Mouse (Mus musculus): Measurements from ENCODE around the gene Krt83. TPM values are rescaled to one million over a fixed set of nuclear protein-coding genes. Genes with fewer than 3 reads are reported as not detected.
"Not testable (repeated sequence)": the region's sequence is repeated elsewhere in the genome, so short reads cannot be mapped to it uniquely, and the experiment has no call there.

Krt83 gene
- not detected in 2 replicates for polyA plus RNA-seq (2015; fragmentation: Nextera tagmentation; extraction: Ambion mirVana)

DNA sequence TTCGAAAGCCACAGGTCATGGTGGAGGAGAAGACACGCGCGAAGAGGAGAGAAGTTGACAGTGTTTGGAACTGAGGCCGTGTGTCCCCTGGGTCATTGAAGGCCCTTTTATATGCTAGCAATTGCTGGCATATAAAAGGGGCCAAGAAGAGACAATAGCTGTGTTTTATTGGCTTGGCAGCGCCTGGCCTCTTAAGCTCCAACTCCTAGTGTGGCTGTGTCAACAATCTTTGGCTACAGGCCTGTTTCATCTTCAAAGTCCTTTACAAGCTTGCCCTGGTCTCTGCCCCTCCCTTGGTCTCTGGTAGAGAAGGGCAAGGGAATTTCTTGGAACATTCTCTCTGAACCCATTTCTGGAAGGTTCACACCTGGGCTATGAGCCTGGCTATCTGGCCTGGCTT lies at the start of gene Krt83:
Gene Krt83 (minus strand): TSS at position 82 of the 400 bp plus-strand sequence.
- H3K4me2 ChIP-seq, result no peak within 1 kb of the TSS
- H3K4me3 ChIP-seq, result no peak within 1 kb of the TSS
- H3K36me3 ChIP-seq, result no peaks in the 10 kb centered on the region
- H3K4me1 ChIP-seq, result no peaks in the 10 kb centered on the region
- no peaks in the 10 kb centered on the region for H3K27me3 ChIP-seq
- no peaks in the 10 kb centered on the region for H3K9me3 ChIP-seq
- ATAC-seq (ENCODE audit: insufficient number of reproducible peaks, insufficient read depth, low FRiP score, low TSS enrichment, low read depth), result no peak
- H3K9ac ChIP-seq, result no peak within 1 kb of the TSS; the same call in 1 of the 2 replicates
- 88% methylated on average over 6 of the region's 6 CpGs for WGBS
- H3K27ac ChIP-seq, result no peak within 1 kb of the TSS

DNA sequence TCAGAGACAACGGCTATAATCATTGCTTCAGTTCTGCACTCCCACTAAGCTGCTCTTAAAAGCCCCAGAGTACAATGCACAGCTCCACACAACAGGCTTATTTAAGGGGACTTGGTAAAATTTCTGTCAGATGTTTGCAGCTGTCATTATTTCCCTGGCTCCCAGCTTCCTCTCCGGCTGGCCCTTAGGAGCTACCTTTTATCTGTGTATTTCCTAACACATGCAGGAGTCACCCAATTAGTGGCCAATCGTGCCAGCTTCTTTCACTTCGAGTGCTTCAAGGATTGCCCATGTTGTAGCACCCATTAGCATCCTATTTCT lies 47.2 kb upstream of the Krt83 start:
- Histone ChIP-seq H3K9me3 (no peaks in the 10 kb centered on the region), H3K4me3 (no peak overlapping the region), H3K9ac (no peak overlapping the region), H3K27ac (no peak overlapping the region), H3K4me1 (peaks cover 17% of the 10 kb centered on the region), H3K27me3 (no peaks in the 10 kb centered on the region), H3K36me3 (no peaks in the 10 kb centered on the region), H3K4me2 (no peak overlapping the region)
- 47% methylated on average over 4 of the region's 4 CpGs for WGBS
- ATAC-seq (ENCODE audit: insufficient number of reproducible peaks, insufficient read depth, low FRiP score, low TSS enrichment, low read depth), result no peak

DNA sequence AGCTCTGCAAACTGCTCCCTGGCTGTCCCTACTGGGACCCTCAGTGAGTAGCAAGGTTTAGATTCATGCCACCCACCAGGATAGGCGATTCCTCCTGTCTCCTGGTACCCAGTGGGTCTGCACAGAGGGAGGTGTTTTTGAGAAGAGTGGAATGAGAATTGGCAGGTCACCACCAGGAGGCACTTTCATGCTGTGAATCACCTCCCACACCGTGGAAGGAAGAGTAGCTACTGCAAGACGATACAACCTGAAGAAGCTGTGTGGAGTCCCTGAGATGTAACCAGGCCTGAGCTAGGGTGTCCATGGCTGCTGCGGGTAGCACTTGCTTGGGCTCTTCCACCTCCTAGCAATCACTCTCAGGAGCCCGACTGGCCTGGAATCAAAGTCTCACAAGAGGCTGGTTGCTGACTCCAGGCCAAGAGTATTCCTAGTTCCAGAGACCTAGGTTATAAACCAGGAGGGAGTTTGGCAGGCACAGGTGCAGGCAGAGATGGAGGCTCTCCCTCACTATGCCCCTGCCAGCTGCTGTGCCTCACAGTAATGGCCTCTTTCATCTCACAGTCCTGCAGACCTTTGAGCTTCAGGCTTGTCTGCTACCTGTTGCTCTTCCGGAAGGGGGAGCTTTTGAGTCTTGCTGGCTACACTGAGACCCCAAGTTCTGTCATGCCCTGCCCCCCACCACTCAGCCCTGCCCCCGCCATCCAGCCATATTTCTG lies 46.7 kb upstream of the Krt83 start:
- 37% methylated on average over 7 of the region's 7 CpGs for WGBS
- Histone ChIP-seq H3K9ac (no peak overlapping the region), H3K4me1 (peaks cover 17% of the 10 kb centered on the region), H3K27me3 (no peaks in the 10 kb centered on the region), H3K27ac (no peak overlapping the region), H3K36me3 (no peaks in the 10 kb centered on the region), H3K4me2 (no peak overlapping the region), H3K4me3 (no peak overlapping the region), H3K9me3 (no peaks in the 10 kb centered on the region)
- ATAC-seq (ENCODE audit: insufficient number of reproducible peaks, insufficient read depth, low FRiP score, low TSS enrichment, low read depth), result no peak

DNA sequence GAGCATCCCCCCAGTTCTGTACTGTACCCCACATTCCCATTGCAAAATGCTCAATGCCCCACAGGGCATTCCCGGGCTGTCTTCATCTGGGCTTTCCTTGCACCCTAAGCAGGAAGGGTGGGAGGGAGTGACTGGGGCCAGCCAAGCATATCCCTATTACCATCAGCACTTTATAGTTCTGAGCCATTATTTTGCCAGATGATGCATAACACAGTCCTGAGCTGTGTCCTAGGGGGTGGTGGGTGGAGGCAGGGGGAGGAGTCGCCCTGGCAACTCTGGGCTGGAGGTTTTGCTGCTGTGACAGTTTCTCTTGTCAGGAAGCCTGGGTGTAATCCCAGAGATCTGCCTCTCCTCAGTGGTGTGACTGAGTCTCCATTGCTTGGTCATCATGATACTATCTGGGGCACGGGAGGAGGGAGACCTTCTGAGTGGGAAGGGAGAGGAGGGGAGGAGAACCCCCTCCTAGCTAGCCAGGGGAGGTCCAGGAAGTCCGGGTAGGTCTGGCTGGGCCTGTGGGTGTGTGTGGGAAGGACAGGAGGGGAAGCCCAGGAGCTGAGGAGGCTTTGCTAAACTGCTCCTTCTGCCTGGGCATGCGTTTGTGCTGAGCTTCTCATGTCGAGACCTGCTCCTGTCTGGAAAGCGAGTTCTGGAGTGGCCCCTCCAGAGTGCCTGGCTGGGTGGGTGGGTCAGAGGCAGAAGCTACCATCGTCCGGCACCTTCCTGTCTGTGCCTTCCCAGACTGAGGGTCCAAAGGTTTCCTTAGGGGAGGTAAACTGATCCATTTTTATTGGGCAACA lies 44.9 kb upstream of the Krt83 start:
- H3K9me3 ChIP-seq, result no peaks in the 10 kb centered on the region
- H3K4me1 ChIP-seq, result peaks cover 8% of the 10 kb centered on the region
- ATAC-seq (ENCODE audit: insufficient number of reproducible peaks, insufficient read depth, low FRiP score, low TSS enrichment, low read depth), result peak; percentile 35; the same call in 1 of the 2 replicates
- H3K4me2 ChIP-seq, result no peak overlapping the region
- no peak overlapping the region for H3K4me3 ChIP-seq
- H3K27me3 ChIP-seq, result no peaks in the 10 kb centered on the region
- peak overlapping the region; percentile 62; the same call in 1 of the 2 replicates for H3K27ac ChIP-seq
- H3K9ac ChIP-seq, result no peak overlapping the region
- 47% methylated on average over 9 of the region's 9 CpGs for WGBS
- H3K36me3 ChIP-seq, result no peaks in the 10 kb centered on the region

DNA sequence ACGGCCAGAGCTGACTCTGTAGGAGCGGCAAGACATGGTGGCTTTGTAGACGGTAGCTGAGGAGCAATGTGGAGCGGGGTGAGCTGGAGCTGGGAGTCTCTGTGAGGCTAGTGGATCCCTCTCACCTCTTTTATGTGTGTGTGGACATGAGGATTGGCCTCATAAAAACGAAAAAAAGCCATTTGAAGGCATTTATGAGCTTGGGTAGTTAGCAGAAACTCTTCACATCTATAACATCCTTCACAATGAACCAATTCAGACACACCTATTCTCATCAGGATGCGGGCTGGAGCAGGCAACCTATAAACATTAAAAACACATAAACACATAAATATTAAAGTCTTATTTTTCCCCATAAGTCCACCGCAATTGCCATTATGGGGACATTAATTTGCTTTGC lies 41.4 kb upstream of the Krt83 start, which contains the start of gene Krt84:
Gene Krt84 (minus strand): TSS at position 101 of the 400 bp plus-strand sequence.
- H3K27me3 ChIP-seq, result no peaks in the 10 kb centered on the region
- H3K9me3 ChIP-seq, result no peaks in the 10 kb centered on the region
- H3K9ac ChIP-seq, result no peak within 1 kb of the TSS
- ATAC-seq (ENCODE audit: insufficient number of reproducible peaks, insufficient read depth, low FRiP score, low TSS enrichment, low read depth), result no peak
- H3K4me2 ChIP-seq, result no peak within 1 kb of the TSS
- peaks cover 7% of the 10 kb centered on the region for H3K4me1 ChIP-seq
- 83% methylated on average over 7 of the region's 7 CpGs for WGBS
- H3K36me3 ChIP-seq, result no peaks in the 10 kb centered on the region
- no peak within 1 kb of the TSS for H3K27ac ChIP-seq
- H3K4me3 ChIP-seq, result no peak within 1 kb of the TSS

DNA sequence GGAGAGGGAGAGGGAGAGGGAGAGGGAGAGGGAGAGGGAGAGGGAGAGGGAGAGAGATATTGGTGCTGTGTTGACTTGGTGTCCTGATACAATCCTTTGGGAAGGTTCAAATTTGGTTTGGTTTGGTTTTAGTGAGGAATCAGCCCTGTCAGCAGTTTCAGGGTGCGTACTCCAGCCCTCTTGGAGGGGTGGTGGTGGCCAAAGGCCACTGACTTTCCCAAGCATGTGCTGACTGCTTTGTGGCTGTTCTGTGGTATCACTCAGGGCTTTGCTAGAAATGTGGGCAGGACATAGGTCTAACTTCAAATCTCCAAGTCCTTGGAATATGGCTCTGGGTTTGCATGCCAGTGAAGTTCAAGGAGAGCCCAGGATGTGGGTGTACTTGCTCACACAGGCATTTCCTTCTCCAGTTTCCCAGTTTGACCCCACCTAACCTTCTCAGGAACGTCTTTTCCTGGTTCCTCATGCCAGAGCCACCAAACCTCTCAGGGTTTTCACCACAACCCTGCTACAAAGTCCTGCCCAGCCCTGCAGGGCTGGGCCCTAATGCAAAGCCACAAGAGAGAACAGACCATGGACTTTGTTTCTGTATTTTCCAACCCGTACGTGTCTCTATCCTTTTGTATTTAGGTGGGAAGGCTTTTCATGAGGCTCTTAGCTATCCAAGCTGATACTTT lies 31.4 kb upstream of the Krt83 start:
- H3K36me3 ChIP-seq, result no peaks in the 10 kb centered on the region
- H3K27ac ChIP-seq, result no peak overlapping the region
- H3K4me3 ChIP-seq, result no peak overlapping the region
- H3K4me2 ChIP-seq, result no peak overlapping the region
- 66% methylated on average over 4 of the region's 4 CpGs for WGBS
- no peaks in the 10 kb centered on the region for H3K4me1 ChIP-seq
- H3K27me3 ChIP-seq, result peaks cover 8% of the 10 kb centered on the region; the same call in 1 of the 2 replicates
- H3K9ac ChIP-seq, result no peak overlapping the region
- H3K9me3 ChIP-seq, result no peaks in the 10 kb centered on the region
- ATAC-seq (ENCODE audit: insufficient number of reproducible peaks, insufficient read depth, low FRiP score, low TSS enrichment, low read depth), result no peak

DNA sequence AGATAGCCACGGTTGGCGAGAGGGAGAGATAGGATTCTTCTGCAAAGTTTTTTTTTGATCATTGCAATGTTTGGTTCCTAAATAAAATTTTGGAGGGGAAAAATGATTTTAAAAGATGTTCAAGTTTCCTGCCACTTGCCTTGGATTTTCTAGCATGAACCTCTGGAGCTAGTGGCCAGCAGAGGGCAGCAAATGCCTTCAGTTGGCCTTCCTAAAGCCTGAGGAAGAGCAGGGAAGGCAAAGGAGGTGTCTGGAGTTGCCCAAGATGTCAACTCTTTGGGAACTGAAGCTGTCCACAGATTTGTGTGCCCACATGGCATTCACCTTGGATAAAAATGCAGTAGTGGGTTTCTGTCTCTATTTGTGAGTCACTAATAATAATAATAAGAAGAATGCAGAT lies 28.5 kb upstream of the Krt83 start:
- no peaks in the 10 kb centered on the region for H3K9me3 ChIP-seq
- peaks cover 8% of the 10 kb centered on the region; the same call in 1 of the 2 replicates for H3K27me3 ChIP-seq
- no peaks in the 10 kb centered on the region for H3K4me1 ChIP-seq
- H3K27ac ChIP-seq, result no peak overlapping the region
- WGBS, result 16% methylated on average over 2 of the region's 2 CpGs
- no peak overlapping the region for H3K4me2 ChIP-seq
- no peak overlapping the region for H3K9ac ChIP-seq
- ATAC-seq (ENCODE audit: insufficient number of reproducible peaks, insufficient read depth, low FRiP score, low TSS enrichment, low read depth), result no peak
- H3K36me3 ChIP-seq, result no peaks in the 10 kb centered on the region
- H3K4me3 ChIP-seq, result no peak overlapping the region

DNA sequence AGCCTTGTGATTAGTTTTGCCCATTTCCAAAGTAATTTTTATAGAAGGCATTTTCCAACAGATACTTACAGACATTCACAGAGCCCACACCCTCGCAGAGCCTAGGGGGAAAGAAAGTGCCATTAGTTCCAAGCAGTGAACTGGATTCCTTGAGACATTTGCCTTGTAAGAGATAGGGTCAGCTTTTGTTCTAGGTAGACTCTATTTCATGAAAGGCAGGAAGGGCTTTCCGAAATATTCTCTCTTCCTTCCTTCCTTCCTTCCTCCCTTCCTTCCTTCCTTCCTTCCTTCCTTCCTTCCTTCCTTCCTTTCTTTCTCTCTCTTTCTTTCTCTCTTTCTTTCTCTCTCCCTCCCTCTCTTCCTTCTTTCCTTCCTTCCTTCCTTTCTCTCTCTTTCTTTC lies 25.8 kb upstream of the Krt83 start, which contains the start of gene Gm49425:
Gene Gm49425 (minus strand): TSS at position 101 of the 400 bp plus-strand sequence.
- not testable (repeated sequence) for H3K9me3 ChIP-seq; H3K4me2 ChIP-seq; H3K27me3 ChIP-seq; H3K4me3 ChIP-seq; H3K9ac ChIP-seq; H3K4me1 ChIP-seq; H3K27ac ChIP-seq; ATAC-seq (ENCODE audit: insufficient number of reproducible peaks, insufficient read depth, low FRiP score, low TSS enrichment, low read depth); H3K36me3 ChIP-seq
- WGBS, result 72% methylated on average over 2 of the region's 2 CpGs

DNA sequence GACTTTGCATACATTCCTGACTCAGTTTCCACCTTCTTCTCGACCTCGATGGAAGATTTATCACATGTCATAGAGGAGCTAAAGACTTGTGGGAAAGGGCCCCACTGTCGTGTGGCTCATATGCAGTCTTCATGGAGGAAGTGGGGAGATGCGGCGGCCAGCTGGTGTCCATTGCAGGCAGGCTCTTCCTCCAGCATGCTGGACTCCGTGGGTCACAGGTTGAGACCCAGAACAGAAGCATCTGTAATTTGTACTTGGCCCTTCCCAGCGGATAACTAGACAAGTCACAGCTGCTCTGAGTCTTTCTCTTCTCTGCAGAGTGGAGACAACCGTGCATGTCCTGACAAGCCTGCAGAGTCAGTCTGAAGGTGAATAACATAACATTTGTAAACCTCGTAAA lies 16.9 kb upstream of the Krt83 start:
- no peak overlapping the region for H3K4me2 ChIP-seq
- H3K4me3 ChIP-seq, result no peak overlapping the region
- no peaks in the 10 kb centered on the region for H3K36me3 ChIP-seq
- H3K4me1 ChIP-seq, result peaks cover 9% of the 10 kb centered on the region
- H3K27me3 ChIP-seq, result peaks cover 6% of the 10 kb centered on the region; the same call in 1 of the 2 replicates
- 68% methylated on average over 9 of the region's 9 CpGs for WGBS
- H3K9ac ChIP-seq, result no peak overlapping the region
- H3K27ac ChIP-seq, result no peak overlapping the region
- H3K9me3 ChIP-seq, result no peaks in the 10 kb centered on the region
- no peak for ATAC-seq (ENCODE audit: insufficient number of reproducible peaks, insufficient read depth, low FRiP score, low TSS enrichment, low read depth)

DNA sequence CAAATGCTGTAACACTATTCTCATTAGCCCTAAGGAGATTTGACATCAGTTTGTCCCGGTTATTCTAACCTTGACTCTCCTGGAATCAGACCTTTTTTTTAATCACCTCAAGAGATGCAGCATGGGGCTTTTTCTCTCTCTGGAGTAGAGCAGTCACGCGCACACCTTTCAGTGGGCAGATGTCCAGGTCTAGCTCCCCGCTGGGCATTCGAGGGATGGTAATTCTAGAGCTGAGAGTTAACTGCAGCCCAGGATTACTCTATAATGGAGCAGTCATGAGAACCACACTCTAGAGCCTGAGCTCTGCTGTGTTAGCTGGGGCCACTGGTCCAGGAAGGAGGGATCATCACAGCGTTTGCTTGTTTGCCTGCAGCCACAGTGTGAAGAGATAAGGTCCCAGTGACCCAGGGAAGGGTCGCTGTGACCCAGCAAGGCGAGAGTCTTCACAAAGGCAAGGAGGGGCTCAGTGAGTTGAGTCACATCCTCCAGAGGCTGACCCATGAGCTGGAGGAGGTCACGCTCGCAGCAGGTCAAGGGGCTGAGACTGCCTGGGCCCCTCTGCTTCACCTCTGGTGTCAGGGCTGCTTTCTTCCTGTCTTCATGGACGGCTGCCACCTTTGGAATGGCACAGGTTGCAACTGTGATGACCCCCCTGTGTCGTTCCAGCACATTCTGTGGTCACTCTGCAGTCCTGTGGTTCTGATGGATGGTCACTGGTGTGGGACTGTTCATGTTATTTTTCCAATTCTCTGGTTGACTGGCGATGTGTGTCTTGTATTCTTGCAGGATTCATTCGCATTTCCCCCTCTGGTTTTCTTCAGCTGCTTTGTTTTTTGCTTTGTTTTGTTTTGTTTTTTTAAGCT lies 15.8 kb upstream of the Krt83 start:
- Histone ChIP-seq H3K4me1 (peaks cover 9% of the 10 kb centered on the region), H3K36me3 (no peaks in the 10 kb centered on the region), H3K9ac (0 out of 2 replicates have a peak overlapping the region, but pooled peaks have one; percentile 2), H3K27me3 (peaks cover 6% of the 10 kb centered on the region; the same call in 1 of the 2 replicates), H3K4me2 (no peak overlapping the region), H3K27ac (no peak overlapping the region), H3K4me3 (no peak overlapping the region), H3K9me3 (no peaks in the 10 kb centered on the region)
- 44% methylated on average over 14 of the region's 14 CpGs for WGBS
- no peak for ATAC-seq (ENCODE audit: insufficient number of reproducible peaks, insufficient read depth, low FRiP score, low TSS enrichment, low read depth)

DNA sequence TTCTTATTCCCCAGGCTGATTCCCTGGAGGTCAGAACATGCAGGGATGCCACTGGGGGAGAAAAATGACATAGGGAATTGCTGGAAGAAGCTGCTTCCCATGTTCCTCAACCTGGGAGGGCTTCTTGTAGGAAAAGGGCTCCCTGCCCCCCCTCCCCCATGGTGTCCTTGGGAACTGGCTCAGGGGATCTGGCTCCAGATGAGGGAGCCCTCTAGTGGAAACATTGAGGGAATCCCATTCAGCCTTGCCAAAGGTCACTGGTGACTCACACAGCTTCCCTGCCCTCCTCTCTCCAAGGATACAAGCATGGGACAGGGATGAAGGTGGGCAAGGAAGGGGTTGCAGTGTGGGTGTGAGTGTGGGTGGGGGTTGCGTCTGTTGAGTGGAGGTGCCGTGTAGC lies 5.9 kb upstream of the Krt83 start:
- H3K4me3 ChIP-seq, result no peak overlapping the region
- WGBS, result 70% methylated on average over 2 of the region's 2 CpGs
- no peaks in the 10 kb centered on the region for H3K27me3 ChIP-seq
- no peaks in the 10 kb centered on the region for H3K4me1 ChIP-seq
- no peak overlapping the region for H3K9ac ChIP-seq
- H3K27ac ChIP-seq, result no peak overlapping the region
- H3K9me3 ChIP-seq, result no peaks in the 10 kb centered on the region
- no peak overlapping the region for H3K4me2 ChIP-seq
- no peaks in the 10 kb centered on the region for H3K36me3 ChIP-seq
- ATAC-seq (ENCODE audit: insufficient number of reproducible peaks, insufficient read depth, low FRiP score, low TSS enrichment, low read depth), result no peak
